Mouse (Mus musculus): ENCODE data around the gene Shq1. TPM values are rescaled to one million over a fixed set of nuclear protein-coding genes. Genes with fewer than 3 reads are reported as not detected.
A peak's percentile ranks its signal among the peaks of the same experiment; 100 is the strongest.

The Shq1 gene
- polyA plus RNA-seq, 1 experiment from 2014 or later: 9.2 TPM

GRCm38 (mm10) chr6:100592991-100593390, 78.0 kb downstream of the Shq1 start:
- no peak overlapping the region for H3K4me3 ChIP-seq
- H3K4me1 ChIP-seq: no peaks in the 10 kb centered on the region
- WGBS: 37% methylated on average over 7 of the region's 7 CpGs
- no peak overlapping the region for H3K27ac ChIP-seq
- no peaks in the 10 kb centered on the region for H3K9me3 ChIP-seq
- no peak overlapping the region for H3K4me2 ChIP-seq
- no peak overlapping the region for H3K9ac ChIP-seq
- H3K27me3 ChIP-seq (replicated peaks): no peaks in the 10 kb centered on the region; the same call in 1 of the 2 replicates
- ATAC-seq (replicated peaks): no peak
- H3K36me3 ChIP-seq (replicated peaks): no peaks in the 10 kb centered on the region

DNA sequence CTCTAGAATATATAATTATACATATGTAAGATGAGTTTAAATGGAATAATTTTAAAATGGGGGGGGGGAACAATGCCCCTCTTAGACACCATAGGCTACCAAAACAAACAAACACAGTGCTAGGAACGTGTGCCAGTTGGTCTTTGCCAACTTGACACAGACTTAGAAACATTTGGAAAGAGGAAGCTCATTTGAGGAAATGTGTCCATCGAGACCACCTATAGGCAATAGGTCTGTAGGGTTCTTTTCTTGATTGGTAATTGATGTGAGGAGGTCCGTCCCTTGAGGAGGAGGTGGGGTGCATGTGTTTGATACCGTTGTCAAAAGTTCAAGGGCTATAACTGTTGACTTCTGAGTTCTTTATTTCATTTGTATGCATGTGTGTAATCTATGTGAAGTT, 80.4 kb downstream of the Shq1 start:
- no peak overlapping the region for H3K27ac ChIP-seq

GRCm38 (mm10) chr6:100588876-100589275, 82.1 kb downstream of the Shq1 start:
- Histone ChIP-seq H3K4me1 (no peaks in the 10 kb centered on the region), H3K36me3 (replicated peaks) (no peaks in the 10 kb centered on the region), H3K4me2 (no peak overlapping the region), H3K27ac (no peak overlapping the region), H3K9me3 (no peaks in the 10 kb centered on the region), H3K27me3 (replicated peaks) (no peaks in the 10 kb centered on the region), H3K9ac (no peak overlapping the region), H3K4me3 (no peak overlapping the region)
- ATAC-seq (replicated peaks): no peak
- 92% methylated on average over 3 of the region's 3 CpGs for WGBS

More for the DNA sequence above, 80.4 kb downstream of the Shq1 start:
- no peak overlapping the region for H3K9ac ChIP-seq
- H3K4me3 ChIP-seq: no peak overlapping the region
- H3K4me1 ChIP-seq: no peaks in the 10 kb centered on the region
- ATAC-seq (replicated peaks): no peak
- WGBS: 84% methylated on average over 4 of the region's 4 CpGs
- H3K4me2 ChIP-seq: no peak overlapping the region
- no peaks in the 10 kb centered on the region for H3K27me3 ChIP-seq (replicated peaks)
- no peaks in the 10 kb centered on the region for H3K9me3 ChIP-seq
- no peaks in the 10 kb centered on the region for H3K36me3 ChIP-seq (replicated peaks)

DNA sequence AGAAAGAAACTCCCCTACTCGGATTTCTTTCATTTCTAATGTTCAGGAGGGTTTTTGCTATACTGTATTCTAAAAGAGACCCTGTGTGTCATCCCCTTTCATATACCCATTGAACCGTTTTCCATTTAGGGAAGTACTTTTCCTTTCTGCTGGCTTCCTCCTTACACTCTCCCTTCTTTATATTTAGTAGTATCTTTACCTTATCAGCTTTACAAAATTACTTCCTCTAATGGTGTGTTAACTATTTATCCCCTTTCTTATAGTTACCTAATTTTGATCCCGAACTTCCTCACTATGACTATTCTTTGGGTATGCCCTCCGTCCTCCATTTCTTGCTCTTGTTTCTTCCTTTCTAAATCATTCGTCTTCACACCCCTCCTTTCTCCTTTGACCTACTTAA, 84.2 kb downstream of the Shq1 start:
- no peak for ATAC-seq (replicated peaks)
- H3K4me2 ChIP-seq: no peak overlapping the region
- WGBS: 91% methylated on average over 5 of the region's 5 CpGs
- H3K4me3 ChIP-seq: no peak overlapping the region
- no peak overlapping the region for H3K27ac ChIP-seq
- no peaks in the 10 kb centered on the region for H3K27me3 ChIP-seq (replicated peaks)
- H3K4me1 ChIP-seq: peaks cover 3% of the 10 kb centered on the region
- H3K9me3 ChIP-seq: no peaks in the 10 kb centered on the region
- H3K36me3 ChIP-seq (replicated peaks): no peaks in the 10 kb centered on the region
- no peak overlapping the region for H3K9ac ChIP-seq

GRCm38 (mm10) chr6:100581951-100582350, 89.0 kb downstream of the Shq1 start:
- Histone ChIP-seq H3K36me3 (replicated peaks) (no peaks in the 10 kb centered on the region), H3K27ac (peak overlapping the region; percentile 57), H3K4me1 (peaks cover 14% of the 10 kb centered on the region), H3K4me3 (no peak overlapping the region), H3K9me3 (no peaks in the 10 kb centered on the region), H3K4me2 (no peak overlapping the region), H3K27me3 (replicated peaks) (no peaks in the 10 kb centered on the region), H3K9ac (no peak overlapping the region)
- no peak for ATAC-seq (replicated peaks)
- 76% methylated on average over 2 of the region's 2 CpGs for WGBS

DNA sequence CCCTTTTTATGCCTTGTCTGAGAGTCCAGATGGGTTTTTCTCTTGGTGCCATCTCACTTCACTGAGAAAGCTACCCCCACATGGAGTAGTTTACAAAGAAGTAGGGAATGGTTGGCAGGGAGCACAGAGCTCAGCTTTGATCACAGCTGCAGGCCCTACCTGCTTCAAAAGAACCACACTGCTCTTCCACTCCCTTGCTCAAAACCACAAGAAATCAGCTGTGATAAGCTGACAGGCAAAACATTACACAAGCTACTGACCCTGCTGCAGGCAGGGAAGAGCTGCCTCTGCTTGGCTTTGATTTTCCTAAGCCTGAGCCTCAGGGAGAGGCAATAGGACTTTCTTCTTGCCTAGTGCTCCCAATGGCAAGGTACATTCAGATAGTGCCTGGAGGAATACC, 89.9 kb downstream of the Shq1 start:
- H3K4me1 ChIP-seq: peaks cover 14% of the 10 kb centered on the region
- no peak overlapping the region for H3K4me3 ChIP-seq
- H3K36me3 ChIP-seq (replicated peaks): no peaks in the 10 kb centered on the region
- no peak overlapping the region for H3K4me2 ChIP-seq
- H3K9me3 ChIP-seq: no peaks in the 10 kb centered on the region
- peak overlapping the region; percentile 57 for H3K27ac ChIP-seq
- no peaks in the 10 kb centered on the region for H3K27me3 ChIP-seq (replicated peaks)
- ATAC-seq (replicated peaks): peak; percentile 77
- no peak overlapping the region for H3K9ac ChIP-seq

GRCm38 (mm10) chr6:100577590-100577989, 93.4 kb downstream of the Shq1 start:
- WGBS: 78% methylated on average over 6 of the region's 6 CpGs
- Histone ChIP-seq H3K27me3 (replicated peaks) (no peaks in the 10 kb centered on the region), H3K9ac (no peak overlapping the region), H3K9me3 (no peaks in the 10 kb centered on the region), H3K27ac (no peak overlapping the region), H3K4me3 (no peak overlapping the region), H3K4me1 (peaks cover 14% of the 10 kb centered on the region), H3K4me2 (no peak overlapping the region), H3K36me3 (replicated peaks) (no peaks in the 10 kb centered on the region)
- no peak for ATAC-seq (replicated peaks)

DNA sequence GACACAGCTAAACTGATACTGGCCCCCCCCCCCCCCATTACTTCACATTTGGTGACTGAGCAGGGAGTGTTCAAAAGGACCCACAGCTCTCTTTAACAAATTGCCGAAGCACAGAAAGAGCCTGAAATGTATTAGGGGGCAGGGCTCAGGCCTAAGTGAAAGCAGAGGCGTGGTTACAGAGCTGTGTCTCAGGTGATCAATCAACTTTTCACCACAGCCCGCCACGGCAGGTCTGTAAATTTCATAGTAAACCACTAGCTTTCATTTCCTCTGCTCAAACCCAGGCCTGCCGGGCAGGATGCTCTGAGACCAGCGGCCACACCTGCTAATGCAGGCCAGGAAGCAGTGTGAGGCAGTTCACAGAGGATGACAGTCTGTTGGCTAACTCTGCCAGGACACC, 94.8 kb downstream of the Shq1 start:
- no peaks in the 10 kb centered on the region for H3K27me3 ChIP-seq (replicated peaks)
- H3K4me1 ChIP-seq: peaks cover 5% of the 10 kb centered on the region
- H3K4me3 ChIP-seq: no peak overlapping the region
- H3K36me3 ChIP-seq (replicated peaks): no peaks in the 10 kb centered on the region
- no peak overlapping the region for H3K4me2 ChIP-seq
- no peak overlapping the region for H3K27ac ChIP-seq
- no peak overlapping the region for H3K9ac ChIP-seq
- no peak for ATAC-seq (replicated peaks)
- 80% methylated on average over 6 of the region's 6 CpGs for WGBS
- no peaks in the 10 kb centered on the region for H3K9me3 ChIP-seq

DNA sequence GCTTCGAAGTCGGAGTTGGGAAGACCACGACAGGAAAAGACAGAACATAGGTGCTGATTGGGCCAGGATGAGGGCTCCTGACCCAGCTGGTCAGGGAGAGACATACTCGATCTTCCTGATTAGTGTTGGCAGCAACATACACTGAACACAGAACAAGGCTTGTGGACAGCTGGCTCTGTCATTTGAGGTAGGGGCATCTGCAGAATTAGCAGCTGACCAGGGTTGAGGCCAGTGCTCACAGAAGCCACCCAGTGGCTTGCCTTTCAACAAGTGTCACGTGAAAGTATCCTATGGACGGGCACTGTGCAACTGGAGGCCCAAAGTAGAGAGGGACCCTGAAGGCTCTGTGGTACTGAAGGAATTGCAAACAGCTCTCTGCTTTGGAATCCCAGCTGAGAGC, 104.2 kb downstream of the Shq1 start:
- Histone ChIP-seq H3K9me3 (no peaks in the 10 kb centered on the region), H3K36me3 (replicated peaks) (no peaks in the 10 kb centered on the region), H3K27ac (no peak overlapping the region), H3K9ac (no peak overlapping the region), H3K27me3 (replicated peaks) (peaks cover 10% of the 10 kb centered on the region), H3K4me1 (peaks cover 28% of the 10 kb centered on the region), H3K4me2 (no peak overlapping the region), H3K4me3 (no peak overlapping the region)
- no peak for ATAC-seq (replicated peaks)
- 84% methylated on average over 6 of the region's 6 CpGs for WGBS

- no peak overlapping the region for H3K4me3 ChIP-seq
- no peak overlapping the region; the same call in 1 of the 2 replicates for H3K4me2 ChIP-seq
- WGBS: 23% methylated on average over 4 of the region's 4 CpGs
- H3K36me3 ChIP-seq (replicated peaks): no peaks in the 10 kb centered on the region
- no peak overlapping the region for H3K27ac ChIP-seq
- no peak for ATAC-seq (replicated peaks)
- H3K9me3 ChIP-seq: no peaks in the 10 kb centered on the region
- no peak overlapping the region for H3K9ac ChIP-seq
- H3K27me3 ChIP-seq (replicated peaks): peaks cover 29% of the 10 kb centered on the region
- H3K4me1 ChIP-seq: peaks cover 28% of the 10 kb centered on the region
These were observed 106.4 kb downstream of the Shq1 start for GRCm38 (mm10) chr6:100564516-100564915.

DNA sequence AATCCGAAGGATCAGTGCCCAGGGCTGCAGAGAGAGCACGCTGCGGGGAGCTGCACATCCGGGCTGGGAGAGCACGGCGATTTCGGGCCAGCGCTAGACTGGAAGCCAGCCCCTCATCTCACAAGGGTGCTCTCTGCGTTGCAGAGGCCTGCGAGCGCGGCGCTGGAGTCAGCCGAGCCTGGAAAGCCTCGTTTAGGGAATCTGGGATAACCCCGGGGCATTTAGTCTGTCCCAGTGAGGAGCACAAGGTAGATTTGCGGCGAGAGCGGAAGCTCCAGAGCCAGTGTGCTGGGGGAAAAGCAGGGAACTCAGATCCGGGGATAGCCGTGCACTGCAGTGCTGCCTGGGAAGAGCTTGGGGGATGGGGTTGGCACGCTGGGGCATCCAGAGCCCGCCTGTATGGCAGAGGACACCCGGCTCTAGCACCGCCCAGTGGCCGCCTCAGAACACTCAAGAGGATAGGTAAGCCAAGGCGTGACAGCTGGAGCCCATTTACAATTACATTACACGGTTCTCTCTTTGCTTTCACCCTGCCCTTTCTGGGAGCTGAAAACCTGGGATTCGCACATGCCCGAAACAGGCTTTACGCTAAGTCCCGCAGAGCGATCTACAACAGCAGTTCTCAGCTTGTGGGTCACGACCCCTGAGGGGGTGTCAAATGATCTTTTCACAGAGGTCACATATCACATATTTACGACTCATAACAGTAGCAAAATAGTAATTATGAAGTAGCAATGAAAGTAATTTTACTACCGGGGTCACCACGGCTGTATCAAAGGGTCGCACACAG, 107.2 kb downstream of the Shq1 start:
- H3K4me3 ChIP-seq: peak overlapping the region; percentile 51
- H3K4me2 ChIP-seq: peak overlapping the region; percentile 96
- H3K9me3 ChIP-seq: no peaks in the 10 kb centered on the region
- 6% methylated on average over 38 of the region's 38 CpGs for WGBS
- peak; percentile 93 for ATAC-seq (replicated peaks)
- no peaks in the 10 kb centered on the region for H3K36me3 ChIP-seq (replicated peaks)
- H3K27me3 ChIP-seq (replicated peaks): peaks cover 30% of the 10 kb centered on the region
- peak overlapping the region; percentile 82 for H3K27ac ChIP-seq
- peak overlapping the region; percentile 62 for H3K9ac ChIP-seq
- peaks cover 28% of the 10 kb centered on the region for H3K4me1 ChIP-seq

DNA sequence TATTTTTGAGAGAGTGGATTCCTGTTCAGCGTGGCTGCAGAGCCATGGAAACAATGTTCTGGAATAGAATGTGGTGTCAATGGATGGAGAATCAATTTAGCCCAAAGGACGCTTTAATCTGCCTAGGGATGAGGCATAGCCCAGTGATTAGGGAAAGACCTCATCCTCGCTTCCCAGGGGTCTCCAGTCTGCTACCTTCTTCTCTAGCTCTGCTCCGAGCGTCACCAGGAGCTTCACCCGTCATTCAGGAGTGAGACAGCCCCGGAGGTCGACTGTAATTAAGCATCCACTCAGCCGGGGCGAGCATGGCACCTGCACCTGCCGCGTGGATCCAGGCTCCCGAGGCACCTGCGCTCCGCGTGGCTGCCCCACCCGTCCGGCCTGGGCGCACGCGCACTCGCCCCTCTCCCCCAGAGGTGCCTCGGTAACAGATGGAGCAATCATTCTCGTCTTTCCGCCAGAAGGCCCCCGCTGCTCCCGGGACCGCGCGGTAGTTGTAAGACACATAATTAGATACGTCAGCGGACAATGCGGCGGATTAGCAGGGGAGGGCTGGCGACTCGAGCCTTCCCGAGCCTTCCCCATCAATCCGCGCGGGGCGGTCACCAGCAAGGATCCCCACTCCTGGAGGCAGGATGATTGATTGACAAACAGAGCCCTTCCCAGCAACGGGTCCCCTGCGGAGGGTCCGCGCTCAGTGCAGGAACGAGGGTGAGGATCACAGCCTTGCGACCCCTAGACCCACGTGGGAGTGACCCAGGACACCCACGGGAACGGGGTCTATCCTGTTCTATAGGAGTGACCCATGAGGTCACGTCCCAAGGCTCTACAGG, 108.0 kb downstream of the Shq1 start:
- under 1% methylated on average over 51 of the region's 51 CpGs for WGBS
- peak overlapping the region; percentile 62 for H3K9ac ChIP-seq
- peaks cover 30% of the 10 kb centered on the region for H3K27me3 ChIP-seq (replicated peaks)
- no peaks in the 10 kb centered on the region for H3K9me3 ChIP-seq
- H3K4me2 ChIP-seq: peak overlapping the region; percentile 96
- peak overlapping the region; percentile 51 for H3K4me3 ChIP-seq
- peak; percentile 75 for ATAC-seq (replicated peaks)
- H3K27ac ChIP-seq: peak overlapping the region; percentile 82
- peaks cover 26% of the 10 kb centered on the region for H3K4me1 ChIP-seq
- no peaks in the 10 kb centered on the region for H3K36me3 ChIP-seq (replicated peaks)
